Mouse (Mus musculus) heart, embryonic 10.5 days (tissue): ENCODE measurements around the gene Ndufs4. TPM values are rescaled to one million over a fixed set of nuclear protein-coding genes. Genes with fewer than 3 reads are reported as not detected.
"Not testable (repeated sequence)": the region's sequence is repeated elsewhere in the genome, so short reads cannot be mapped to it uniquely, and the experiment has no call there.

Experiments used
- DNase-seq: peaks from one replicate; pipeline ENCODE4 v3.0.0-alpha.2; 2017; ENCODE audit warnings: low spot score
- H3K27ac ChIP-seq: fragments of 300-500 bp; sonication (generic); 2 replicates; pipeline ENCODE4 v1.5.1; 2016; ENCODE audit warnings: mild to moderate bottlenecking
- H3K27me3 ChIP-seq: fragments of 300-500 bp; sonication (generic); 2 replicates; pipeline ENCODE4 v1.6.1; 2016; ENCODE audit warnings: mild to moderate bottlenecking; ENCODE audit not compliant: poor library complexity, insufficient read depth, severe bottlenecking
- H3K36me3 ChIP-seq: fragments of 300-500 bp; sonication (generic); 2 replicates; pipeline ENCODE4 v1.6.1; 2016; ENCODE audit warnings: mild to moderate bottlenecking, moderate library complexity
- H3K4me1 ChIP-seq: fragments of 300-500 bp; sonication (generic); 2 replicates; pipeline ENCODE4 v1.6.1; 2016; ENCODE audit warnings: mild to moderate bottlenecking
- H3K4me3 ChIP-seq: fragments of 300-500 bp; sonication (generic); 2 replicates; pipeline ENCODE4 v1.5.1; 2016; ENCODE audit warnings: mild to moderate bottlenecking, moderate library complexity
- H3K9me3 ChIP-seq: fragments of 300-500 bp; sonication (generic); 2 replicates; pipeline ENCODE4 v1.6.1; 2016; ENCODE audit warnings: mild to moderate bottlenecking, moderate library complexity
- WGBS: fragments of 180-500 bp; shearing (Covaris S2); methylation state at CpG from one replicate; pipeline ENCODE4 v1.1.7; 2016; 5-methylcytosine and 5-hydroxymethylcytosine counted together
- polyA plus RNA-seq: library from polyadenylated mRNA; unstranded; fragments of >200 nt; fragmentation: Nextera tagmentation; extraction: Ambion mirVana; gene quantifications from 2 replicates; pipeline ENCODE4 v1.2.1, GENCODE M21; 2016

Ndufs4 gene
- polyA plus RNA-seq, 1 experiment from 2014 or later, result 318 TPM

DNA sequence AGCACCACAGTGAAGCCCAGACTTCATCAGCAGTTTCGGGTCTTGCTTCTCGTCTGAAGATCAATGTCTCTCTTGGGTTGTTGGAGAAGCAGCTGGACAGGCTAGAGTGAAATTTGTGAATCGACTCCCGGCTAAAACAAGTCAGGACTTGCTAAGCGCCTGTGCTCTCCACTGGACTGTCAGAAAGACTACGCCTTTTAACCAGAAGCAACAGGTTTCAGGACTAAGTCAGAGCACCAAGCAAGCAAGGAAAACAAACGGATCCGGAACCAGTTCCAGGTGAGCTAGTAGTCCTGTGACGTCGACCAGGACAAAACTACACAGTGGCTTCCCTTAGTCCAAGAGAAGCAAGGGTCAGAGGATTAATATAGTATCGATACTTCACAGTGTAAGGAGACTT is 77.5 kb downstream of the Ndufs4 start:
- 91% methylated on average over 11 of the region's 11 CpGs for WGBS
- Histone ChIP-seq H3K4me1 (no peaks in the 10 kb centered on the region), H3K9me3 (no peaks in the 10 kb centered on the region), H3K27ac (no peak overlapping the region), H3K27me3 (no peaks in the 10 kb centered on the region), H3K36me3 (peaks cover 4% of the 10 kb centered on the region; the same call in 1 of the 2 replicates), H3K4me3 (no peak overlapping the region)
- DNase-seq, result no peak

- 72% methylated on average over 7 of the region's 7 CpGs for WGBS
- no peak for DNase-seq
- no peak overlapping the region for H3K27ac ChIP-seq
- H3K4me1 ChIP-seq, result no peaks in the 10 kb centered on the region
- H3K9me3 ChIP-seq, result no peaks in the 10 kb centered on the region
- peaks cover 15% of the 10 kb centered on the region; the same call in 1 of the 2 replicates for H3K36me3 ChIP-seq
- no peaks in the 10 kb centered on the region for H3K27me3 ChIP-seq
- no peak overlapping the region for H3K4me3 ChIP-seq
Measured at GRCm38 (mm10) chr13:114304684-114305083, 83.4 kb downstream of the Ndufs4 start.

GRCm38 (mm10) chr13:114303466-114304175 is 84.4 kb downstream of the Ndufs4 start:
- Histone ChIP-seq H3K27me3 (no peaks in the 10 kb centered on the region), H3K27ac (no peak overlapping the region), H3K36me3 (peaks cover 19% of the 10 kb centered on the region; the same call in 1 of the 2 replicates), H3K9me3 (no peaks in the 10 kb centered on the region), H3K4me1 (no peaks in the 10 kb centered on the region), H3K4me3 (no peak overlapping the region)
- WGBS, result 82% methylated on average over 4 of the region's 4 CpGs
- no peak for DNase-seq

DNA sequence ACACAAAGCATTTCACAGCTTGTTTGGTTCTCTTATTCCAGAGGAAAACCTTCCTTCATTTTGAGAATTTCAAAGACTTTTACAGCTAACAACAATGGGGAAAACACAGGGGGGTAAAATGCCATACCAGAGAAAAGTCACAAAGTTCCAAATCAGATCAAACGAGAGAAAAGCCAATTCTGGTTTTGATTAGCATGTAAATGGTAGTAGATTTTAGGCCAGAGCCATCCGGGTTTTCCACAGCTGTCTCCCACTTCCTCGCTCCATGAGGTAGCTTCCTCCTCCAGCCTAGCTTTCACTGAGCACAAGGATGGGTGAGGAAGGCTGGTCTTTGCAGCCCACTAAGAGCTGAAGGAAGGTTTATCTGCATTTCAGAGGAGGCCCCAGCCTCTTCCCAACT is 90.3 kb downstream of the Ndufs4 start:
- Histone ChIP-seq H3K9me3 (no peaks in the 10 kb centered on the region), H3K4me1 (peaks cover 3% of the 10 kb centered on the region)
- WGBS, result 50% methylated on average over 3 of the region's 3 CpGs

GRCm38 (mm10) chr13:114296556-114296955 is 91.5 kb downstream of the Ndufs4 start:
- DNase-seq, result no peak
- Histone ChIP-seq H3K9me3 (no peaks in the 10 kb centered on the region), H3K36me3 (0 out of 2 replicates have a peak, but pooled peaks cover 5% of the 10 kb centered on the region), H3K4me3 (no peak overlapping the region), H3K27ac (no peak overlapping the region), H3K27me3 (no peaks in the 10 kb centered on the region), H3K4me1 (peaks cover 3% of the 10 kb centered on the region)
- WGBS, result 77% methylated on average over 4 of the region's 4 CpGs

More for the DNA sequence above, 90.3 kb downstream of the Ndufs4 start:
- Histone ChIP-seq H3K27ac (no peak overlapping the region), H3K36me3 (peaks cover 11% of the 10 kb centered on the region; the same call in 1 of the 2 replicates), H3K4me3 (no peak overlapping the region), H3K27me3 (no peaks in the 10 kb centered on the region)
- DNase-seq, result no peak

GRCm38 (mm10) chr13:114289411-114289810 is 98.6 kb downstream of the Ndufs4 start:
- 77% methylated on average over 1 of the region's 1 CpGs for WGBS
- Histone ChIP-seq H3K9me3 (no peaks in the 10 kb centered on the region), H3K4me3 (no peak overlapping the region), H3K4me1 (peaks cover 7% of the 10 kb centered on the region; the same call in 1 of the 2 replicates), H3K36me3 (peaks cover 18% of the 10 kb centered on the region; the same call in 1 of the 2 replicates), H3K27me3 (no peaks in the 10 kb centered on the region), H3K27ac (no peak overlapping the region)
- no peak for DNase-seq

DNA sequence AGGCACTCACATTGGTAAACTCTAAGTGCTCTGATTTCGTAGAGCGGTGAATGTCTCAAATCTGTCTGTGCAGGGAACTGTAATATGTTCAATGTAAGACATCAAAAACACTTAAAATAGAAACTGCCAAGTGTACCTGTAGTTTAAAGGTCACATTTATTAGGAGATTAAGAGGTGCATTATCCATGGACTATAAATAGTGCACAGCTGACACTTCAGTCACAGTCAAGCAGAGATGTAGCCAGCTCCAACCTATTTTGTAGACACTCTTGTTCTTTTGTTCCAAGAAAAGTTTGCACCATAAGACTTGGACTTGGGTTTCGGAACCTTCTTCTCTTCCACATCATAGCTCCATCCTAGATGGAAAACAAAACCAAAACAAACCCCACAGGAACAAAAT is 99.5 kb downstream of the Ndufs4 start:
- DNase-seq, result no peak
- 62% methylated on average over 3 of the region's 3 CpGs for WGBS
- peaks cover 7% of the 10 kb centered on the region; the same call in 1 of the 2 replicates for H3K4me1 ChIP-seq
- H3K27me3 ChIP-seq, result no peaks in the 10 kb centered on the region
- H3K4me3 ChIP-seq, result no peak overlapping the region
- no peak overlapping the region for H3K27ac ChIP-seq
- no peaks in the 10 kb centered on the region for H3K9me3 ChIP-seq
- H3K36me3 ChIP-seq, result peaks cover 25% of the 10 kb centered on the region

- H3K27me3 ChIP-seq, H3K4me1 ChIP-seq, H3K4me3 ChIP-seq, H3K27ac ChIP-seq, H3K9me3 ChIP-seq, H3K36me3 ChIP-seq, DNase-seq: not testable (repeated sequence)
- 93% methylated on average over 2 of the region's 2 CpGs for WGBS
Measured at GRCm38 (mm10) chr13:114278690-114279089, 109.4 kb downstream of the Ndufs4 start.

- no peak overlapping the region for H3K27ac ChIP-seq
- no peak for DNase-seq
- no peaks in the 10 kb centered on the region for H3K27me3 ChIP-seq
- no peaks in the 10 kb centered on the region for H3K9me3 ChIP-seq
- WGBS, result 92% methylated on average over 5 of the region's 5 CpGs
- no peaks in the 10 kb centered on the region for H3K36me3 ChIP-seq
- no peak overlapping the region for H3K4me3 ChIP-seq
- no peaks in the 10 kb centered on the region for H3K4me1 ChIP-seq
Measured at GRCm38 (mm10) chr13:114277277-114277676, 110.8 kb downstream of the Ndufs4 start.

GRCm38 (mm10) chr13:114271410-114272105 is 116.5 kb downstream of the Ndufs4 start:
- no peak overlapping the region for H3K27ac ChIP-seq
- no peaks in the 10 kb centered on the region for H3K27me3 ChIP-seq
- WGBS, result 81% methylated on average over 16 of the region's 16 CpGs
- H3K4me3 ChIP-seq, result no peak overlapping the region
- DNase-seq, result no peak
- H3K36me3 ChIP-seq, result no peaks in the 10 kb centered on the region
- H3K9me3 ChIP-seq, result no peaks in the 10 kb centered on the region
- H3K4me1 ChIP-seq, result no peaks in the 10 kb centered on the region

DNA sequence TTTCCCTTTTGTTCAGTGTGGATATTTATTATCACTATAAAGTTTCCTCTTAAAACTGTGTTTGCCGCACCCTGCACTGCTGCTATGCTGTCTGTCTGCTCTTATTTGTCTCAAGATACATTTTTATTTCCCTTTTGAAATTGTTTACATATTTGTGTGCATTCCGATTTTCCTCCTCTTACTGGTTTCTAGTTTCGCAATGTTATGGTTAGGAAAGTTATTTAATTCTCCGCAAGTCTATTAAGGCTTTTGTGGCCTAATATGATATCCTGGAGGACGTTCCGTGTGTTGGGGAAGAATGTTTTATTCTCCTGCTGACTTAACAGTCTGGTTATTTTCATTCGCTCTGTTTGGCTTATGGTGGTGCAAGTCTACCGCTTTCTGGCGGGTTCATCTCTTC is 120.3 kb downstream of the Ndufs4 start:
- Histone ChIP-seq H3K4me3 (no peak overlapping the region), H3K27me3 (no peaks in the 10 kb centered on the region), H3K36me3 (no peaks in the 10 kb centered on the region), H3K9me3 (no peaks in the 10 kb centered on the region), H3K4me1 (no peaks in the 10 kb centered on the region), H3K27ac (no peak overlapping the region)
- 88% methylated on average over 9 of the region's 9 CpGs for WGBS
- no peak for DNase-seq

DNA sequence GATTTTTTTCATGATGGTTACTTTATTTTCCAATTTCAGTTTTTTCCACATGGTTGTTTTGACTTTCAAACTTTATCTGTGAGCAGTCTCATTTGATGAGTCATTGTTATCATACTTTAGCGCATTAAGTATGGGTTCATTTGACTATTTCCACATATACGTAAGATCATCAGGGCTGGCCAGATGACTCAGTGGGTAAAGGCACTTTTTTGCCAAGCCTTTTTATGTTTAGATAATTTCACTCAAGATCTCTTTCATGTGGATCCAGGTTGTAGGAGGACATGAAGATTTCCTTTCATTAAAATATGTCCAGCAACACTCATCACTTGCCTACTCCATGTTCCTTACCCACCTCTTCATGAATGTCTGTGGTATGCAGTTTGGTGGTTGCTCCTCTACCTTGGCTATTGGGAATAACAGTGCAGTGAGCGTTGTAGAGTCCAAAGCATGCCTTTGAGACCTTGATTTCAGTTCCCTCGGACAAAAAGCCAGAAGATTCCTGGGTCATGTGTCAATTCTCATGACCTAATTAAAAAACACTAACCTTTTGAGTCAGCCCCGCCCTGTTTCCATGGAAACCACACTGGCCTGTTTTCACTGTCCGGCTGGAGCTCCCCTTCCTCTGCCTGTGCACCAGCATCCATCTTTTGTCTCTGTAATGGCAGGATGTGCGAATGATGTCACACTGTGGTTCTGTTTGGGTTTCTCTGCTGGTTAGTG is 127.4 kb downstream of the Ndufs4 start:
- Histone ChIP-seq H3K4me1 (no peaks in the 10 kb centered on the region), H3K9me3 (no peaks in the 10 kb centered on the region), H3K4me3 (no peak overlapping the region), H3K36me3 (no peaks in the 10 kb centered on the region), H3K27me3 (no peaks in the 10 kb centered on the region), H3K27ac (no peak overlapping the region)
- no peak for DNase-seq
- WGBS, result 83% methylated on average over 7 of the region's 7 CpGs

DNA sequence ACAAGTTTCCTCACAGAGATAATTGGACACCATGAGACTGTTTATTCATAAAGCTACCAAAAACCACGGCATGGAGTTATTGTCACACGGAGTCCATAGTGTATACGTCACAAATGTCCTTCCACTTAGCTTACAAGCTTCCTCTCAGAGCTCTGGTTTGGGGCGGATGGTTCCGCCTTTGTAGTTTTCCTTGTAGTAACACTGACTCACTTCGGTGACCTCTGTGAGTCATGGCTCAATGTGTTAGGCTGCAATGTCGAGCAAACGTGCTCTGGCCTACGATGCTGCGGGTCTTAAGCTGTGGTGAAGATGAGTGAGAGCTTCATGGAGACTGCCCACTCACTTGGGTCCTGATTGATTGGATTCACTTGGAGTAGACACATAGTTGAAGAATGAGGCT is 133.4 kb downstream of the Ndufs4 start:
- DNase-seq, result no peak
- Histone ChIP-seq H3K4me1 (no peaks in the 10 kb centered on the region), H3K36me3 (no peaks in the 10 kb centered on the region), H3K27ac (no peak overlapping the region), H3K4me3 (no peak overlapping the region), H3K9me3 (no peaks in the 10 kb centered on the region), H3K27me3 (no peaks in the 10 kb centered on the region)
- WGBS, result 90% methylated on average over 10 of the region's 10 CpGs
